Mouse (Mus musculus) bone marrow macrophage, adult 2 months (primary cell): ENCODE measurements around the gene Ice2.

Source experiments
- CTCF ChIP-seq: IDR thresholded peaks from 2 replicates; pipeline ENCODE4 v1.5.1; 2012; ENCODE audit warnings: low read depth, mild to moderate bottlenecking, low read length, moderate library complexity
- POLR2A ChIP-seq: IDR thresholded peaks from 2 replicates; pipeline ENCODE4 v1.6.1; 2012; ENCODE audit warnings: mild to moderate bottlenecking, low read depth, low read length, borderline replicate concordance

DNA sequence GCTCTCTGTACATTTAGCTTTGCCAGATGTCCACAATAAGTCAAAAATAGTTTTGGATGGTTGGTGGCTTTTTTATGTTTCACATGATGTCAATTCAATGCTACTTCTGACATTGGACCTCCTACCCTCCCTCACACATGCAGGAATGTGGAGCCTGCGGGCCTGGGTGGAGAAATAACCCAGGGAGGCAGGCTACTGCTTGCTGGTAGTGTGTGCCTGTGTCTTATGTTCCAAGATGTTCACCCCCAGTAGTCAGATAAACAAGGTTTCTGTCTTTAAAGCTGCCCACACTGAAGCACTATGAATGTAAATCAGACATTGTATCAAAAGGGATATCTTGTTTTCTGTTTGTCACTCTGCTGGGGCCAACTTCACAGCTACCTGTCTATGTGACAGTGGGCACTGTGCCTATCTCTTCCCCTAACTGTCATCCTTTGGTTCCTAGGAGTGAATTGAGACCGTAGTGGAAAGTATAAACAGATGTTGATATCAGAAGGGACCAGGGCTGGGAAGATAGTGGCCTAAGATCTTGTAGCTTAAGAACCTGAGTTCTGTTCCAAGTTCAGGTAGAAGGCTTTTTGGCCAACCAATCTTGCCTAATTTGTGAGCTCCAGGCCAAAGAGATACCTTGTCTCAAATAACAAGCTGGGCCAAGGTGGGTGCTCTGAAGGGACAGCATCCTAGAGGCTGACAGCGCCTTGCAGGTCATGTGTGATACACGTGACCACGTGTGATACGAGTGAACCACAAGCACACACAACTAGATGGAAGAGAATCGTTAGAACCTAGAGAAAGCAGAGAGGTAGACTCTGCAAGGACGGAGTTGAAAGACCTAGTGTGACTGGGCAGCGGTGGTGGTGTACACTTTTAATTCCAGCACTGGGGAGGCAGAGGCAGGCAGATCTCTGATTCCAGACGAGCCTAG is 54.4 kb downstream of the Ice2 start:
- no peak for TF ChIP-seq CTCF
- TF ChIP-seq POLR2A: no peak
